Mouse (Mus musculus) megakaryocyte-erythroid progenitor cell, adult 5 weeks (primary cell): ENCODE data around the gene Tmem252. TPM values are rescaled to one million over a fixed set of nuclear protein-coding genes. Genes with fewer than 3 reads are reported as not detected.

Source experiments
- polyA plus RNA-seq: library from polyadenylated mRNA; stranded (reverse); fragments of >175 nt; gene quantifications from 2 replicates; pipeline ENCODE4 v1.2.3, GENCODE M21; 2012

The Tmem252 gene
- not detected in 2 replicates for polyA plus RNA-seq

DNA sequence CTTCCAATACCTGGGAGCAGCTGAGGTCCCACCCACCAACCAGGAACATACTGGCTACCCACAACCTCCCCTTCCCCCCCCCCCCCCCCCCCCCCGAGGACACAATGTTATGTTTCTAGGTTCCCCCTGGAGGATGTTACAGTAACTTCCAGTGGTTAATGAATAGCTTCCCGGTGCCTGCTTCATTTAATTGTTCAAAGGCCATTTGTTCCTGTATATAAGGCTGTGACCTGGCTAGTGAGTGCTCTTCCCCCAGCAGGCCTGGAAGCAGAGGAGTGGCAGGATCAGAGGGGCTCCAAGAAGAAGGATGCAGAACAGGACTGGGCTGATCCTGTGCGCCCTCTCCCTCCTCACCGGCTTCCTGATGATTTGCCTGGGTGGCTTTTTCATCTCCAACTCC lies at the start of gene Tmem252:
Tmem252 (plus strand) TSS at position 247 of the 400 bp plus-strand sequence.

Other genes starting within 250 kb of the Tmem252 start
- 23.7 and 28.7 TPM in 2 replicates for gene Fam122a, start 196.7 kb upstream of the Tmem252 start, polyA plus RNA-seq
- gene Pip5k1b, start 118.1 kb upstream of the Tmem252 start, polyA plus RNA-seq = 6.4 and 8.2 TPM in 2 replicates
- 0.05 TPM in 1 of 2 replicates, not detected in the other for gene Pgm5, start 187.8 kb downstream of the Tmem252 start, polyA plus RNA-seq
- 0.16 and 0.53 TPM in 2 replicates for gene Gm10053, start 201.7 kb downstream of the Tmem252 start, polyA plus RNA-seq
- gene Foxd4, start 227.2 kb downstream of the Tmem252 start, polyA plus RNA-seq = 1.2 and 1.3 TPM in 2 replicates